Mouse (Mus musculus): ENCODE measurements around the gene Egfem1. TPM values are rescaled to one million over a fixed set of nuclear protein-coding genes. Genes with fewer than 3 reads are reported as not detected.

Gene Egfem1
- polyA plus RNA-seq, 1 experiment = not detected

- no peak overlapping the region for H3K4me2 ChIP-seq (ENCODE audit: low read depth)
- H3K27me3 ChIP-seq (ENCODE audit: control insufficient read depth, insufficient read depth, insufficient read length) = no peaks in the 10 kb centered on the region
- TF ChIP-seq TCF12 (IDR thresholded peaks at IDR 0.05; ENCODE audit: insufficient read depth, poor library complexity, severe bottlenecking) (no peak), E2F4 (IDR thresholded peaks at IDR 0.05; ENCODE audit: insufficient read depth) (no peak), CEBPB (IDR thresholded peaks at IDR 0.05; ENCODE audit: insufficient read depth, poor library complexity, severe bottlenecking) (no peak), POLR2AphosphoS2 (IDR thresholded peaks at IDR 0.05; ENCODE audit: insufficient read length, low read depth) (no peak), POLR2A (IDR thresholded peaks at IDR 0.05; ENCODE audit: insufficient read length, low read depth) (no peak), REST (IDR thresholded peaks at IDR 0.05; ENCODE audit: insufficient read depth, insufficient read length) (no peak), MAX (IDR thresholded peaks at IDR 0.05; ENCODE audit: low read depth) (no peak), MYOG (IDR thresholded peaks at IDR 0.05; ENCODE audit: control insufficient read depth in 1 of 3, insufficient read depth in 1 of 3, insufficient read length in 2 of 3, low read depth in 2 of 3) (no peak), TCF3 (IDR thresholded peaks at IDR 0.05; ENCODE audit: insufficient read length, low read depth) (no peak), SRF (IDR thresholded peaks at IDR 0.05; ENCODE audit: control insufficient read depth, insufficient read length, low read depth) (no peak), USF1 (IDR thresholded peaks at IDR 0.05; ENCODE audit: low read depth) (no peak), MYOD1 (IDR thresholded peaks at IDR 0.05; ENCODE audit: control insufficient read depth in 1 of 3, insufficient read length in 2 of 3, low read depth in 2 of 3) (no peak)
- no peaks in the 10 kb centered on the region for H3K79me2 ChIP-seq (ENCODE audit: control insufficient read depth, insufficient read depth)
- H3K4me3 ChIP-seq = no peak overlapping the region
- H3ac ChIP-seq (ENCODE audit: control insufficient read depth, insufficient read length) = no peak overlapping the region
- H3K36me3 ChIP-seq (ENCODE audit: control insufficient read depth, insufficient read depth) = no peaks in the 10 kb centered on the region
Measured at GRCm38 (mm10) chr3:29544056-29544455, 462.2 kb downstream of the Egfem1 start.

DNA sequence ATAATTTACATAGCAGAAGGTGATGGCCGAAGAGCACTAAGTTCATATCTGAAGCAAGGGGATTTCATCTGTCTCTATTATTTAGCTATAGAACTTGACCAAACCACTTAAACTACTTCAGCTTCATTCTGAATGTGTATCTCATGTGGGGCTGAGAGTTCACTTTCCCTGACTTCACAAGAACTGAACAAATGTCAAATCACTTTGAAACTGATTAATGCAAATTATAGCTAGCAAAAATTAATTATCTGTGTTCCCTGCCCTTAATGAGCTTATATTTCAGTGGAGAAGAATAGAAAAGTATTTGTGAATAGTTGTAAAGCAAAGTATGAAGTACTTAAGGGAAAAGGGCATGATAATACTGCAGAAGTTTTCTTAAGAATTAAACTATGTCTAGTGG is 481.3 kb downstream of the Egfem1 start:
- Histone ChIP-seq H3K79me2 (ENCODE audit: control insufficient read depth, insufficient read depth) (no peaks in the 10 kb centered on the region), H3K4me3 (no peak overlapping the region), H3K27me3 (ENCODE audit: control insufficient read depth, insufficient read depth, insufficient read length) (no peaks in the 10 kb centered on the region), H3K4me2 (ENCODE audit: low read depth) (no peak overlapping the region), H3K36me3 (ENCODE audit: control insufficient read depth, insufficient read depth) (no peaks in the 10 kb centered on the region), H3ac (ENCODE audit: control insufficient read depth, insufficient read length) (no peak overlapping the region)
- TF ChIP-seq TCF12 (IDR thresholded peaks at IDR 0.05; ENCODE audit: insufficient read depth, poor library complexity, severe bottlenecking) (no peak), MYOD1 (IDR thresholded peaks at IDR 0.05; ENCODE audit: control insufficient read depth in 1 of 3, insufficient read length in 2 of 3, low read depth in 2 of 3) (no peak), POLR2A (IDR thresholded peaks at IDR 0.05; ENCODE audit: insufficient read length, low read depth) (no peak), REST (IDR thresholded peaks at IDR 0.05; ENCODE audit: insufficient read depth, insufficient read length) (no peak), MAX (IDR thresholded peaks at IDR 0.05; ENCODE audit: low read depth) (no peak), MYOG (IDR thresholded peaks at IDR 0.05; ENCODE audit: control insufficient read depth in 1 of 3, insufficient read depth in 1 of 3, insufficient read length in 2 of 3, low read depth in 2 of 3) (no peak), USF1 (IDR thresholded peaks at IDR 0.05; ENCODE audit: low read depth) (no peak)

DNA sequence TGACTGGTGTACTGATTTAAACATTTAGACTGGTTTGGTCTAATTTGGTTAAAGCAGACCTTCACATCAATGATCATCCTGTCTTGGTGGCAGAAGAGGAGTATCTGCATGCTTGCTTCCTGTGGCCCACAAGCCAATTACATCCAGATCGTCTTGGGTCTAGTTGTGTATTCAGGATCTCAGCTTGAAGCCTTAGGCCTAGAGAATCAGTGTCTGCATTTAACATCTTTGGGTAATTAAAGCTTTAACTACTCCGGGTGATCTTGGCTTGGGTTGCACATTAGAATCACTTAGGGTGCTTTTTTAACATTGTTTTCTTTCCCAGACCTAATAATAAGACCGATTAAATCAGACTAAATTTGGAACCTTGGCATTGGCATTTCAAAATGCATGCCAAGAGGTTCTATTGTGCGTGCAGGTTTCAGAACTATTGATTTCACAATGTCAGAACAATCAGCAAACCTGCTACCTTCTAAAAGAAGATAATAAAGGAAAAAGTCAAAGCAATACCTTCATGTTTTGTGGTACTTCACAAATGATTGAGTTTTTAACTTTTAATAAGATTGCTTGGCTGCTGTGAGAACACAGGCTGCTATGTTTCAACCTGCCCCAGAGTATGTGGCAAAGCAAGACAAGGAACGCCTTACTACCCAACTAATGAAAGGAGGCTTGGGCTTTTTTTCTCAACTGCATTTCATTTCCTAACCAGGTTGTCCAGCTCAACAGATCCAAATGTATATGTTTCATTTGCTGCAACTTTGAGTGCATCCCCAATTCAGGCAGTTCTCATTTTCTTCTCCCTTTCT is 496.4 kb downstream of the Egfem1 start:
- TF ChIP-seq REST (IDR thresholded peaks at IDR 0.05; ENCODE audit: insufficient read depth, insufficient read length) (no peak), POLR2AphosphoS2 (IDR thresholded peaks at IDR 0.05; ENCODE audit: insufficient read length, low read depth) (no peak), MAX (IDR thresholded peaks at IDR 0.05; ENCODE audit: low read depth) (no peak), TCF3 (IDR thresholded peaks at IDR 0.05; ENCODE audit: insufficient read length, low read depth) (no peak), MYOD1 (IDR thresholded peaks at IDR 0.05; ENCODE audit: control insufficient read depth in 1 of 3, insufficient read length in 2 of 3, low read depth in 2 of 3) (no peak), TCF12 (IDR thresholded peaks at IDR 0.05; ENCODE audit: insufficient read depth, poor library complexity, severe bottlenecking) (no peak), MYOG (IDR thresholded peaks at IDR 0.05; ENCODE audit: control insufficient read depth in 1 of 3, insufficient read depth in 1 of 3, insufficient read length in 2 of 3, low read depth in 2 of 3) (no peak), USF1 (IDR thresholded peaks at IDR 0.05; ENCODE audit: low read depth) (no peak), POLR2A (IDR thresholded peaks at IDR 0.05; ENCODE audit: insufficient read length, low read depth) (no peak), CEBPB (IDR thresholded peaks at IDR 0.05; ENCODE audit: insufficient read depth, poor library complexity, severe bottlenecking) (no peak), SRF (IDR thresholded peaks at IDR 0.05; ENCODE audit: control insufficient read depth, insufficient read length, low read depth) (no peak), E2F4 (IDR thresholded peaks at IDR 0.05; ENCODE audit: insufficient read depth) (no peak)
- Histone ChIP-seq H3K4me2 (ENCODE audit: low read depth) (no peak overlapping the region), H3K27me3 (ENCODE audit: control insufficient read depth, insufficient read depth, insufficient read length) (no peaks in the 10 kb centered on the region), H3ac (ENCODE audit: control insufficient read depth, insufficient read length) (no peak overlapping the region), H3K36me3 (ENCODE audit: control insufficient read depth, insufficient read depth) (no peaks in the 10 kb centered on the region), H3K79me2 (ENCODE audit: control insufficient read depth, insufficient read depth) (no peaks in the 10 kb centered on the region), H3K4me3 (no peak overlapping the region)

DNA sequence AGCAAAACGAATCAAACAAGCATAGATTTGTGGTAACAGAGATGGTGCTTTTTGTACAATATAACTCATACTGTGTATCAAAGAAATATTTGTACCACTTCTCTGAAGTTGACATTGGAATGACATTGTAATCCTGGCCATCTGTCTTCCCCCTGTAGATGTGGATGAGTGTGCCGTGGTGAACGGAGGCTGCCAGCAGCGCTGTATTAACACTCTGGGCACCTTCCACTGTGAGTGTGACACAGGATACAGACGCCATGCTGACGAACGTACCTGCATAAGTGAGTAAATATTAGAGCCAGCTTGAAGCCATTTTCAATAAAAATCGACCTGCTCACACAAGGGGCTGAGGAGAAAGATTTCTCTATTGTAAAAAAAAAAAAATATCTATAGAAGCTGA is 500.9 kb downstream of the Egfem1 start:
- Histone ChIP-seq H3K4me3 (no peak overlapping the region), H3K27me3 (ENCODE audit: control insufficient read depth, insufficient read depth, insufficient read length) (no peaks in the 10 kb centered on the region), H3K79me2 (ENCODE audit: control insufficient read depth, insufficient read depth) (no peaks in the 10 kb centered on the region), H3ac (ENCODE audit: control insufficient read depth, insufficient read length) (no peak overlapping the region), H3K36me3 (ENCODE audit: control insufficient read depth, insufficient read depth) (no peaks in the 10 kb centered on the region), H3K4me2 (ENCODE audit: low read depth) (no peak overlapping the region)
- TF ChIP-seq POLR2AphosphoS2 (IDR thresholded peaks at IDR 0.05; ENCODE audit: insufficient read length, low read depth) (no peak), USF1 (IDR thresholded peaks at IDR 0.05; ENCODE audit: low read depth) (no peak), E2F4 (IDR thresholded peaks at IDR 0.05; ENCODE audit: insufficient read depth) (no peak), CEBPB (IDR thresholded peaks at IDR 0.05; ENCODE audit: insufficient read depth, poor library complexity, severe bottlenecking) (no peak), TCF3 (IDR thresholded peaks at IDR 0.05; ENCODE audit: insufficient read length, low read depth) (no peak), TCF12 (IDR thresholded peaks at IDR 0.05; ENCODE audit: insufficient read depth, poor library complexity, severe bottlenecking) (no peak), REST (IDR thresholded peaks at IDR 0.05; ENCODE audit: insufficient read depth, insufficient read length) (no peak), MYOG (IDR thresholded peaks at IDR 0.05; ENCODE audit: control insufficient read depth in 1 of 3, insufficient read depth in 1 of 3, insufficient read length in 2 of 3, low read depth in 2 of 3) (no peak), MAX (IDR thresholded peaks at IDR 0.05; ENCODE audit: low read depth) (no peak), MYOD1 (IDR thresholded peaks at IDR 0.05; ENCODE audit: control insufficient read depth in 1 of 3, insufficient read length in 2 of 3, low read depth in 2 of 3) (no peak), SRF (IDR thresholded peaks at IDR 0.05; ENCODE audit: control insufficient read depth, insufficient read length, low read depth) (no peak), POLR2A (IDR thresholded peaks at IDR 0.05; ENCODE audit: insufficient read length, low read depth) (no peak)
